Mouse (Mus musculus): ENCODE measurements around the gene Ppp1r11.

Gene Ppp1r11

DNA sequence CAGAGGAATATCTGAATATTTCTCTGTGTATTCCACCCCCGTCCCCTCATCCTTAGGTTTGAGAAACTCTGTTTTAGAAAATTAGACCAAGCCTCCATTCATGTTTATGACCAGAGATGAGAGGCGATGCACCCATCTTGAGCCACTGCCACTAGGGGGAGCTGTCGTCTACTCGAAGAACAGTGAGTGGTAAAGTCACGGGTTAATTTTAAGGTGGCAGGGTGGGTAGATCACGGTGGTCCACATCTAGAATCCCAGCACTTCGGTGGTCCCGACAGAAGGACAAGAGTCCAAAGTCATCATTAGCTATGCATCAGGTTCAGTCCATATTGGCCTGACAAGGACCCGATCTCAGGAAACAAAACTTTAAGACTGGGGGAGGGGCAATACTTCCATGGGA, 36.5 kb downstream of the Ppp1r11 start:
- no peak for DNase-seq (ENCODE audit: low read depth, low spot score)

DNA sequence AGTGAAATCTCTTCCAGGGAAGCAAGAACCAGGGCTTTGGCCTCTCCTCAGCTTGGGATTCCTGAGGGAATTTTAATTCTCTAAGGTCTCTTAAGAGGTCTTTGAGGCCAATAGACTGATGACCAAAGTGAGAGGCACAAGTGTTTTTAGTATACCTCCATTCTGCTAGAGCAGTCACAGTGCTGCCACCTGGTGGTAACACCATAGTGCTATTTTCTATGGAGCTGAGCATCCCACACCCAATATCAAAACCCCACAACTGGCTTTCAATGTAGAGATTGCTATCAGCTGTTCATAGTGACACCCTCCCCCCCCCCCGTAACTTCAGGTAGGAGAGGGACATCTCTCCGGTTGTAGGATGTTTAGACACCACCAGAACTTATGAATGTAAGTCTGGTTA, 37.4 kb downstream of the Ppp1r11 start:
- DNase-seq (ENCODE audit: low read depth, low spot score), result peak; percentile 28

DNA sequence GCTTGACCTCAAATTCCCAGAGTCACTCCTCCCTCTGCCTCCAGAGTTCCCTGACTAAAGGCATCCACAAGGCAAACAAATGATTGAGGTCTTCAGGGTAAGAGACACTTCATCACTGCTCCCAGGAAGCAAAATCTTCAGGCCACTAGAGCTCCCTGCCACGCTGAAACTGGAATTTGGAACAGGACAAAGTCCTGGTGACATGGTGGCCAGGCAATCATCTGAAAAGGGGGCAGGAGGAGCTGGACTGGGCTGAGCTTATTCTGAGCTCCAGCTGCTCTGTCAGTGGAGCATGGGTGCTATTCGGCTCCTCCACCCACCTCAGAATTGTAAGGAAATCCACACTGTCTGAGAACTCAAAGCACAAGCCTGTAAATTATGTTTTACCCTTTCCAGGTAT, 39.5 kb downstream of the Ppp1r11 start:
- DNase-seq (ENCODE audit: low read depth, low spot score), result no peak

DNA sequence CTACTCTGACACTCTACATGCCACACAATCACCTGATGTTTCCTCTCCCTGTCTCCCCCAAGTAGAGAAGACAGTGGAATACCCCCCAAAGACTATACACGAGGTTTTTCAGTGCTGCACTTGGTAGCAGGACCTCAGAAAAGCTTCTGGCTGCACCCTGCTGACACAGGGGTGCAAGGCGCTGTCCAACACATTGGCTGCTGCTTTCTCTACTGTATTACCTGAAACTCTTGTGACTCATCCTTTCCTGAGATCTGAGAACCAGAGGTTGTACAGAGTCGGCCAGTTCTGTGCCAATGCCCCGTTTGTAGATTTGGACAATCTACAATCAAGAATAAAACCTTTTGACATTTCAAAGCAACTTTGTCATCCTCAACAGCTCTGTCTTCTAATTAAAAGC, 41.7 kb downstream of the Ppp1r11 start:
- DNase-seq (ENCODE audit: low read depth, low spot score), result no peak

DNA sequence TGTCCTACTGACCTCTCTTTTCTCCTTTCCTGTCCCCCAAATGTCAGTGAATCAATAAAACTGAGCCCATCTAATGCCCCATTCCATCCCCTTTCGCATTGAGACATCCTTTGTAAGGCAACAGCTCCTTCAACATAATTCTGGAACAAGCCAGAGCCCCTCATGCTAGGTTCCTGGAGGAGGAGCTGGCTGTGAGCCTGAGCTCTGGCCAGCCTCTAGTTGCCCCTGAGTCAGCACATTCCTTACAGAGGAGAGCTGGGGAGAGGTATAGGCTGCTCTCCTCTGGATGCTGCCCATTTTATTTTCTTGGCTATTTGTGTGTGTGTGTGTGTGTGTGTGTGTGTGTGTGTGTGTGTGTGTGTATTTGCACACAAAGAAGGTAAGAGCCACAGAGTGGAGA, 43.3 kb downstream of the Ppp1r11 start:
- DNase-seq (ENCODE audit: low read depth, low spot score), result no peak

DNA sequence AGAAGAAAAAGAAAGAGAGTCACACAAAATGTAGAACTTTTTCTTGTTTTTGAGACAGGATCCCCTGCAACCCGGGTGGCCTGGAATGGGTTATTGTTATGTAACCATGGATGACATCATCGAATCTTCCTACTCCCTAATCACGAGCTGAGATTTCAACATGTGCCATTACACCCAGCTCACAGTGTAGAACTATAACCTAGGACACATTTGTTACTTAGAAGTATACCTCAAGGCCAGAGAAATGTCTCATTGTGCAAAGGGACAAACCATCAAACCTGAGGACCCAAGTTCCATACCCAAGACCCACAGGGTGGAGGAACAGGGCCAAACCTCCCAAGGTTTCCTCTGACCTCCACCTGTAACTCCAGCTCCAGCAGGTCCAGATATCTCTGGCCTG, 47.9 kb downstream of the Ppp1r11 start:
- DNase-seq (ENCODE audit: low read depth, low spot score), result no peak

DNA sequence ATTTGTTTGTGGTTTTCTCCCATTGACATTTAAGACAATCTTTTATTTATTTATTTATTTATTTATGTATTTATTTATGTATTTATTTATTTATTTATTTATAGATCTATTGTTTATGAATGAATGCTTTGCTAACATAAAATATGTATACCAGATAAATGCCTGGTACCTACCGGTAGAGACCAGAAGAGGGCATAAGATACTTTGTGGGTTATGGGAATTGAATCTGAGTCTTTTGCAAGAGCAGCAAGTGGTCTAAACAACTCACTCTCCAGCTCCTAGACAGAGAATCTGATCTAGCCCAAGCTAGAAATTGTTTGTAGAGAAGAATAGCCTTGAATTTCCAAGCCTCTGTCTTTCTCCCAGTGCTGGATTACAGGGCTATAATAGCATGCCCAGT, 50.9 kb downstream of the Ppp1r11 start:
- no peak for DNase-seq (ENCODE audit: low read depth, low spot score)

DNA sequence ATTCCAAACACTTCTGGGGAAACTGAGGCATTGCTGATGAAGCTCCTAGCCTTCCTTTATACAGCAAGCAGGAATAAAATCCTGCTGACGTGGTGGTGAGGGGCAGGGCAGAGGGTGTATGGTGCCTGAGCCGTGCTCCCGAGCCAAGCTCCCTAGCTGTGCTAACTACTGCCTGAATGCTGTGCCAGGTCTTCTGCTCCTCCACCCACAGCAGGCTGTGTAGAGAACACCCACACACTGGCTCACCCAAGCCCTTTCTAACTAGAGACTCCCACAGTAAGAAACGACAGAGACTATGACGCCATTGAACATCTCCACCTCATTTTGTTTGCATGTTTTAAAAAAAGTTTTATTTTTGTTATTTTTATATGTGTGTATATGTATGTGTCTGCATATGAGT, 51.5 kb downstream of the Ppp1r11 start:
- DNase-seq (ENCODE audit: low read depth, low spot score), result no peak

DNA sequence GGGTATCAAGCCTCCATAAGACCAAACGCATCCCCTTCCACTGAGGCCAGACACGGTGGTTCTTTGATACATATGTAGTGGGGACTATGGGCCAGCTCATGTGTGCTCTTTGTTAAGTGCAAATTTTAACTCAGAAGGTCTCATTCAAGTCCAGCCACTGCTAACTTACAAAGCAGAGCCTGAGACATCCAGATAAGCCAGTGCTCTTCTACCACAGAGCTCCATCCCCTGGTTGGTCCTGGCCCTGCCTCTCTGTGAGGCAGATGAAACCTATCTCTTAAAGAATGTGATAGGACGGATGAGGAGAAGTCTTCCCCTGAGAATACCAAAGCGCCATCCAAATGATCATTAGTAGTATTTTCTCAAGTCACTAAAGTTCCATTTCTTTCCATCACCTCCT, 52.2 kb downstream of the Ppp1r11 start:
- no peak for DNase-seq (ENCODE audit: low read depth, low spot score)

All from skeletal muscle tissue, adult 2 months (tissue).